In the genomic region with DNA sequence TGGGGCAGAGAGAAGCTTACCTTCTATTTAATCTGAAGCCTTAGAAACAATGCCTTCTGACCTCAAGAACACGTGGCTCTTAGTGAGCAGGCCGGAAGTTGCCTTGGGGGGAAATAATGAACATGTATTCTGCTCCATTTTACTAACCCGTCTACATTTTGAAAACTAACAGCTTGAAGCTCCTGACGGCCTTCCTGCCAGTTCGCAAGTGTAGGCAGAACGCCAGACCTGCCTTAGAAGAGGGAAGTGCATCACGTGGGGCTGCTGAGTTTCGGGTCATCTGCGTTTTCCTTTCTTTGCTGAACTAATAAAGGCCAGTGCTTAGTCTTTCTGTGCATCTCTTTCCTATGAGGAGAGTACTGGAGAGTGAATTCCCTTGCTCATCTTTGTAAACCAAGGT, we compare ENCODE assay signal across 9 mouse cellular contexts. TPM values are rescaled to one million over a fixed set of nuclear protein-coding genes. Genes with fewer than 3 reads are reported as not detected.
DNase-seq lines count a peak whose midpoint lies in the region; ATAC-seq and TF ChIP-seq lines count a peak whose summit lies in the region.
"Had no signal": no experiment of that assay in that cellular context is flagged by ENCODE, and none has a peak within 500 bp of the region (broad histone marks: within the 10 kb centered on the region; RNA-seq: fewer than 3 reads in every experiment).

No protein-coding gene starts in this region.

- no peaks in the 10 kb centered on the region for H3K9me3 ChIP-seq in forebrain, embryonic 12.5 days
- H3K9me3 ChIP-seq in forebrain, postnatal 0 days (ENCODE audit: low read length) = no peaks in the 10 kb centered on the region
- no peaks in the 10 kb centered on the region for H3K9me3 ChIP-seq in hindbrain, embryonic 11.5 days (ENCODE audit: control insufficient read depth, low read length)

- peak; percentile 40 for DNase-seq in liver, adult 2 months (ENCODE audit: extremely low read depth, low read depth, low spot score)
- DNase-seq in liver = no peak
- peak; percentile 62 for DNase-seq in brain, adult 2 months (ENCODE audit: low read depth, low spot score)
- peak; percentile 41 to 58 for DNase-seq in lung, adult 18-20 months
- DNase-seq in splenic B cell, adult 2 months (ENCODE audit: low read depth, low spot score) = peak; percentile 88
- no peak for DNase-seq in forebrain, postnatal 0 days
- no peak for DNase-seq in hindbrain, embryonic 11.5 days (ENCODE audit: low spot score)

- WGBS in liver, adult 2 months = 60% methylated on average over 9 of the region's 9 CpGs
- 82% methylated on average over 9 of the region's 9 CpGs for WGBS in forebrain, embryonic 12.5 days
- WGBS in forebrain, postnatal 0 days = 55% methylated on average over 9 of the region's 9 CpGs
- 85% methylated on average over 9 of the region's 9 CpGs for WGBS in hindbrain, embryonic 11.5 days

- H3K27me3 ChIP-seq in liver, adult 2 months (ENCODE audit: control insufficient read depth, insufficient read depth, low read length) = no peaks in the 10 kb centered on the region
- H3K27me3 ChIP-seq in splenic B cell, adult 2 months (ENCODE audit: control insufficient read depth, insufficient read depth, low read length, poor library complexity, severe bottlenecking) = no peaks in the 10 kb centered on the region
- no peaks in the 10 kb centered on the region for H3K27me3 ChIP-seq in forebrain, embryonic 12.5 days
- H3K27me3 ChIP-seq in forebrain, postnatal 0 days (ENCODE audit: insufficient read depth, low read length) = no peaks in the 10 kb centered on the region
- no peaks in the 10 kb centered on the region for H3K27me3 ChIP-seq in hindbrain, embryonic 11.5 days (ENCODE audit: control insufficient read depth, insufficient read depth, low read length)
- H3K27me3 ChIP-seq: megakaryocyte, embryonic 14.5 days had no signal

- no peak overlapping the region for H3K4me3 ChIP-seq in liver, adult 2 months (ENCODE audit: insufficient read depth, low read depth, low read length)
- no peak overlapping the region for H3K4me3 ChIP-seq in forebrain, embryonic 12.5 days (replicated peaks)
- no peak overlapping the region for H3K4me3 ChIP-seq in forebrain, postnatal 0 days (ENCODE audit: low read depth, low read length)
- H3K4me3 ChIP-seq in hindbrain, embryonic 11.5 days (ENCODE audit: low read depth, low read length) = no peak overlapping the region

- no peak for TF ChIP-seq CTCF in liver, adult 2 months (IDR thresholded peaks at IDR 0.05; ENCODE audit: low read depth, low read length)
- no peak for TF ChIP-seq CTCF in forebrain, postnatal 0 days (IDR thresholded peaks at IDR 0.05; ENCODE audit: low read depth)

- TF ChIP-seq POLR2A in liver, adult 2 months (IDR thresholded peaks at IDR 0.05; ENCODE audit: extremely low read depth, insufficient read depth, low read length) = no peak

- H3K36me3 ChIP-seq in liver, adult 2 months (ENCODE audit: control insufficient read depth, insufficient read depth, low read length) = no peaks in the 10 kb centered on the region
- H3K36me3 ChIP-seq in splenic B cell, adult 2 months (ENCODE audit: control insufficient read depth, insufficient read depth, low read length, poor library complexity, severe bottlenecking) = no peaks in the 10 kb centered on the region
- no peaks in the 10 kb centered on the region for H3K36me3 ChIP-seq in forebrain, embryonic 12.5 days (replicated peaks)
- H3K36me3 ChIP-seq in forebrain, postnatal 0 days (ENCODE audit: insufficient read depth) = no peaks in the 10 kb centered on the region
- H3K36me3 ChIP-seq in hindbrain, embryonic 11.5 days (ENCODE audit: control insufficient read depth, insufficient read depth, low read length) = no peaks in the 10 kb centered on the region

- no peak overlapping the region for H3K27ac ChIP-seq in liver, adult 2 months (replicated peaks; ENCODE audit: insufficient read depth, low read depth, low read length)
- no peak overlapping the region for H3K27ac ChIP-seq in forebrain, embryonic 12.5 days
- no peak overlapping the region for H3K27ac ChIP-seq in forebrain, postnatal 0 days (ENCODE audit: low read depth, low read length)
- no peak overlapping the region for H3K27ac ChIP-seq in hindbrain, embryonic 11.5 days (ENCODE audit: low read depth, low read length)

- no peaks in the 10 kb centered on the region for H3K4me1 ChIP-seq in liver, adult 2 months (ENCODE audit: control insufficient read depth, insufficient read depth, low read length)
- no peaks in the 10 kb centered on the region for H3K4me1 ChIP-seq in forebrain, embryonic 12.5 days
- H3K4me1 ChIP-seq in forebrain, postnatal 0 days (ENCODE audit: insufficient read depth) = no peaks in the 10 kb centered on the region
- H3K4me1 ChIP-seq in hindbrain, embryonic 11.5 days (replicated peaks; ENCODE audit: control insufficient read depth, insufficient read depth, low read length) = no peaks in the 10 kb centered on the region

- H3K79me2 ChIP-seq in liver, adult 2 months (ENCODE audit: control insufficient read depth, insufficient read depth, low read length) = no peaks in the 10 kb centered on the region

- no peak overlapping the region for H3K9ac ChIP-seq in liver, adult 2 months (ENCODE audit: low read depth, low read length)
- no peak overlapping the region for H3K9ac ChIP-seq in forebrain, embryonic 12.5 days
- no peak overlapping the region for H3K9ac ChIP-seq in forebrain, postnatal 0 days
- H3K9ac ChIP-seq in hindbrain, embryonic 11.5 days (ENCODE audit: low read depth, low read length) = no peak overlapping the region

- no peak for ATAC-seq in forebrain, embryonic 12.5 days (ENCODE audit: low FRiP score)
- ATAC-seq in forebrain, postnatal 0 days = no peak
- ATAC-seq in hindbrain, embryonic 11.5 days (ENCODE audit: low FRiP score) = no peak

- no peak overlapping the region for H3K4me2 ChIP-seq in forebrain, embryonic 12.5 days
- H3K4me2 ChIP-seq in forebrain, postnatal 0 days (ENCODE audit: low read depth) = no peak overlapping the region
- H3K4me2 ChIP-seq in hindbrain, embryonic 11.5 days (replicated peaks; ENCODE audit: low read depth, low read length) = no peak overlapping the region

RNA-seq across cellular contexts. Expression of gene Gm525, which starts 19.1 kb away (rescaled TPM):
- not detected in 2 replicates for total RNA-seq in liver, adult 2 months (2014; rRNA removed)
- not detected in 2 replicates for polyA plus RNA-seq in liver, adult 2 months (2012; rRNA removed)
- not detected in 2 replicates for polyA plus RNA-seq in forebrain, embryonic 12.5 days (2016; fragmentation: Nextera tagmentation; extraction: Ambion mirVana)
- total RNA-seq in forebrain, postnatal 0 days (2014; rRNA removed) = not detected in 2 replicates
- 0.30 and 0.39 TPM in 2 replicates for polyA plus RNA-seq in forebrain, postnatal 0 days (2015; fragmentation: Nextera tagmentation; extraction: Ambion mirVana)
- polyA plus RNA-seq in hindbrain, embryonic 11.5 days (2014; fragmentation: Nextera tagmentation; extraction: Ambion mirVana) = not detected in 2 replicates

RNA-seq across cellular contexts. Expression of gene Dgke, which starts 26.1 kb away (rescaled TPM):
- total RNA-seq in liver, adult 2 months (2014; rRNA removed) = 0.74 and 1.1 TPM in 2 replicates
- 0.49 and 0.69 TPM in 2 replicates for polyA plus RNA-seq in liver, adult 2 months (2012; rRNA removed)
- polyA plus RNA-seq in forebrain, embryonic 12.5 days (2016; fragmentation: Nextera tagmentation; extraction: Ambion mirVana) = 7.4 and 9.2 TPM in 2 replicates
- total RNA-seq in forebrain, postnatal 0 days (2014; rRNA removed) = 30.5 and 37.8 TPM in 2 replicates
- 10.5 and 14.6 TPM in 2 replicates for polyA plus RNA-seq in forebrain, postnatal 0 days (2015; fragmentation: Nextera tagmentation; extraction: Ambion mirVana)
- 4.1 and 5.2 TPM in 2 replicates for polyA plus RNA-seq in hindbrain, embryonic 11.5 days (2014; fragmentation: Nextera tagmentation; extraction: Ambion mirVana)

Comparison
In these comparisons a context has a peak if more than half of its experiments do, and no peak if none do; other contexts are left out.
1. DNase-seq: peak in liver, adult 2 months (single experiment), brain, adult 2 months (single experiment), lung, adult 18-20 months (2 of 2) and splenic B cell, adult 2 months (single experiment); none in liver (single experiment), forebrain, postnatal 0 days (single experiment) and hindbrain, embryonic 11.5 days (single experiment).